Mouse (Mus musculus) megakaryocyte, embryonic 14.5 days (primary cell): ENCODE results near the gene Lig1. TPM values are rescaled to one million over a fixed set of nuclear protein-coding genes. Genes with fewer than 3 reads are reported as not detected.
A peak's percentile ranks its signal among the peaks of the same experiment; 100 is the strongest.

Experiments used
- H3K27me3 ChIP-seq: replicated peaks from 2 replicates; pipeline ENCODE3; 2012; ENCODE audit warnings: inconsistent platforms
- H3K36me3 ChIP-seq: replicated peaks from 2 replicates; pipeline ENCODE3; 2012; ENCODE audit warnings: low read length, inconsistent platforms, mixed read lengths
- H3K4me1 ChIP-seq: 2 replicates; pipeline ENCODE4 v1.6.1; 2012; ENCODE audit warnings: inconsistent platforms
- H3K4me3 ChIP-seq: replicated peaks from 2 replicates; pipeline ENCODE3; 2012; ENCODE audit warnings: moderate library complexity, mild to moderate bottlenecking, inconsistent platforms
- H3K9me3 ChIP-seq: 2 replicates; pipeline ENCODE4 v1.6.1; 2012; ENCODE audit warnings: inconsistent platforms
- FLI1 ChIP-seq: IDR thresholded peaks from 2 replicates; pipeline ENCODE4 v1.6.1; 2012; ENCODE audit warnings: low read length, inconsistent platforms, mixed read lengths
- GATA1 ChIP-seq: IDR thresholded peaks from 3 replicates; pipeline ENCODE4 v1.6.1; 2012; ENCODE audit warnings: mixed read lengths, low read length, inconsistent platforms, borderline replicate concordance
- polyA plus RNA-seq: library from polyadenylated mRNA; stranded (reverse); fragments of >175 nt; gene quantifications from 2 replicates; pipeline ENCODE4 v1.2.3, GENCODE M21; 2012; ENCODE audit warnings: low replicate concordance; ENCODE audit not compliant: insufficient read depth

Lig1 gene
- polyA plus RNA-seq, 1 experiment: 19.6 TPM

- Histone ChIP-seq H3K4me1 (peaks cover 18% of the 10 kb centered on the region), H3K4me3 (no peak overlapping the region), H3K27me3 (no peaks in the 10 kb centered on the region), H3K9me3 (no peaks in the 10 kb centered on the region), H3K36me3 (peaks cover 96% of the 10 kb centered on the region)
- TF ChIP-seq FLI1: no peak
- no peak for TF ChIP-seq GATA1
These were observed 11.5 kb downstream of the Lig1 start for GRCm38 (mm10) chr7:13288621-13289020.

- H3K36me3 ChIP-seq: peaks cover 96% of the 10 kb centered on the region
- peaks cover 4% of the 10 kb centered on the region for H3K27me3 ChIP-seq
- H3K9me3 ChIP-seq: no peaks in the 10 kb centered on the region
- TF ChIP-seq FLI1: no peak
- TF ChIP-seq GATA1: no peak
- H3K4me1 ChIP-seq: peaks cover 33% of the 10 kb centered on the region
- no peak overlapping the region for H3K4me3 ChIP-seq
These were observed 13.1 kb downstream of the Lig1 start for GRCm38 (mm10) chr7:13290041-13290675.

GRCm38 (mm10) chr7:13291370-13291769 is 14.3 kb downstream of the Lig1 start:
- H3K4me1 ChIP-seq: peaks cover 37% of the 10 kb centered on the region
- H3K9me3 ChIP-seq: no peaks in the 10 kb centered on the region
- H3K36me3 ChIP-seq: peaks cover 96% of the 10 kb centered on the region
- TF ChIP-seq GATA1 (no peak), FLI1 (no peak)
- peaks cover 5% of the 10 kb centered on the region for H3K27me3 ChIP-seq
- H3K4me3 ChIP-seq: no peak overlapping the region

- Histone ChIP-seq H3K9me3 (no peaks in the 10 kb centered on the region), H3K4me1 (peaks cover 37% of the 10 kb centered on the region), H3K4me3 (no peak overlapping the region), H3K36me3 (peaks cover 96% of the 10 kb centered on the region), H3K27me3 (peaks cover 17% of the 10 kb centered on the region)
- no peak for TF ChIP-seq GATA1
- TF ChIP-seq FLI1: no peak
These were observed 17.1 kb downstream of the Lig1 start for GRCm38 (mm10) chr7:13293878-13294855.

GRCm38 (mm10) chr7:13295256-13295655 is 18.2 kb downstream of the Lig1 start:
- Histone ChIP-seq H3K27me3 (peaks cover 28% of the 10 kb centered on the region), H3K36me3 (peaks cover 97% of the 10 kb centered on the region), H3K9me3 (no peaks in the 10 kb centered on the region), H3K4me1 (peaks cover 41% of the 10 kb centered on the region), H3K4me3 (no peak overlapping the region)
- TF ChIP-seq FLI1: no peak
- no peak for TF ChIP-seq GATA1

- peaks cover 45% of the 10 kb centered on the region for H3K4me1 ChIP-seq
- no peak for TF ChIP-seq FLI1
- no peak for TF ChIP-seq GATA1
- H3K9me3 ChIP-seq: no peaks in the 10 kb centered on the region
- no peak overlapping the region for H3K4me3 ChIP-seq
- peaks cover 93% of the 10 kb centered on the region for H3K36me3 ChIP-seq
- H3K27me3 ChIP-seq: peaks cover 40% of the 10 kb centered on the region
These were observed 20.6 kb downstream of the Lig1 start for GRCm38 (mm10) chr7:13297636-13298035.

- Histone ChIP-seq H3K36me3 (peaks cover 85% of the 10 kb centered on the region), H3K27me3 (peaks cover 43% of the 10 kb centered on the region), H3K4me1 (peaks cover 53% of the 10 kb centered on the region), H3K9me3 (no peaks in the 10 kb centered on the region), H3K4me3 (no peak overlapping the region)
- TF ChIP-seq GATA1 (no peak), FLI1 (no peak)
These were observed 21.7 kb downstream of the Lig1 start for GRCm38 (mm10) chr7:13298821-13299220.

GRCm38 (mm10) chr7:13301643-13302042 is 24.6 kb downstream of the Lig1 start:
- peaks cover 43% of the 10 kb centered on the region for H3K4me1 ChIP-seq
- no peak for TF ChIP-seq FLI1
- TF ChIP-seq GATA1: no peak
- peaks cover 84% of the 10 kb centered on the region for H3K36me3 ChIP-seq

GRCm38 (mm10) chr7:13302780-13303179 is 25.7 kb downstream of the Lig1 start:
- H3K9me3 ChIP-seq: no peaks in the 10 kb centered on the region
- H3K27me3 ChIP-seq: peaks cover 50% of the 10 kb centered on the region
- peak overlapping the region; percentile 66 for H3K4me3 ChIP-seq
- H3K4me1 ChIP-seq: peaks cover 43% of the 10 kb centered on the region
- TF ChIP-seq FLI1 (peak; percentile 82), GATA1 (no peak)
- H3K36me3 ChIP-seq: peaks cover 84% of the 10 kb centered on the region

More at GRCm38 (mm10) chr7:13301643-13302042, 24.6 kb downstream of the Lig1 start:
- no peak overlapping the region for H3K4me3 ChIP-seq
- peaks cover 46% of the 10 kb centered on the region for H3K27me3 ChIP-seq
- no peaks in the 10 kb centered on the region for H3K9me3 ChIP-seq

- H3K36me3 ChIP-seq: peaks cover 86% of the 10 kb centered on the region
- H3K27me3 ChIP-seq: peaks cover 52% of the 10 kb centered on the region
- H3K4me1 ChIP-seq: peaks cover 43% of the 10 kb centered on the region
- peak overlapping the region; percentile 24 for H3K4me3 ChIP-seq
- TF ChIP-seq GATA1: no peak
- H3K9me3 ChIP-seq: no peaks in the 10 kb centered on the region
These were observed 26.3 kb downstream of the Lig1 start for GRCm38 (mm10) chr7:13303372-13303771.
